Mouse (Mus musculus): ENCODE data around the gene Psmb11.

- no peak for TF ChIP-seq CTCF (IDR thresholded peaks at IDR 0.05; ENCODE audit: low read depth)
- TF ChIP-seq EP300 (optimal IDR thresholded peaks at IDR 0.05) = no peak
Measured at GRCm38 (mm10) chr14:54674317-54674716, 53.1 kb downstream of the Psmb11 start.

All from stomach, postnatal 0 days (tissue).